Mouse (Mus musculus) G1E (cell line): ENCODE results near the gene Clec2l. TPM values are rescaled to one million over a fixed set of nuclear protein-coding genes. Genes with fewer than 3 reads are reported as not detected.

Experiments
- ATAC-seq: 2 replicates; pipeline ENCODE4 v1.8.0; 2016; ENCODE audit warnings: mild to moderate bottlenecking; ENCODE audit not compliant: insufficient number of reproducible peaks, poor library complexity, low FRiP score, severe bottlenecking; ENCODE audit errors: extremely low read depth
- DNase-seq: peaks from one replicate; pipeline ENCODE4 v3.0.0; 2012; ENCODE audit warnings: low spot score
- H3K27me3 ChIP-seq: 2 replicates; pipeline ENCODE4 v1.6.1; 2012; ENCODE audit warnings: mild to moderate bottlenecking, low read length, inconsistent platforms; ENCODE audit not compliant: insufficient read depth
- H3K36me3 ChIP-seq: replicated peaks from 2 replicates; pipeline ENCODE3; 2012; ENCODE audit warnings: mild to moderate bottlenecking, inconsistent platforms
- H3K4me1 ChIP-seq: 2 replicates; pipeline ENCODE4 v1.6.1; 2012; ENCODE audit warnings: low read depth, low read length, inconsistent platforms, mixed read lengths; ENCODE audit not compliant: insufficient read depth
- H3K4me3 ChIP-seq: 2 replicates; pipeline ENCODE4 v1.5.1; 2012; ENCODE audit warnings: low read depth, mild to moderate bottlenecking, inconsistent platforms, low read length, moderate library complexity, mixed read lengths
- H3K9me3 ChIP-seq: replicated peaks from 2 replicates; pipeline ENCODE4 v1.6.1; 2012; ENCODE audit warnings: inconsistent platforms
- CTCF ChIP-seq: IDR thresholded peaks from 2 replicates; pipeline ENCODE4 v1.5.1; 2012; ENCODE audit warnings: low read depth, low read length, inconsistent platforms, mixed read lengths
- GATA1 ChIP-seq: IDR thresholded peaks from 2 replicates; pipeline ENCODE4 v1.6.1; 2012; ENCODE audit warnings: borderline replicate concordance, low read length, inconsistent platforms, mixed read lengths
- GATA2 ChIP-seq: IDR thresholded peaks from 2 replicates; pipeline ENCODE4 v1.6.1; 2012; ENCODE audit warnings: low read depth, low read length, inconsistent platforms, borderline replicate concordance
- POLR2AphosphoS5 ChIP-seq: IDR thresholded peaks from 2 replicates; pipeline ENCODE4 v1.6.1; 2012; ENCODE audit warnings: low read depth, low read length, inconsistent platforms; ENCODE audit not compliant: insufficient replicate concordance
- TAL1 ChIP-seq: conservative IDR thresholded peaks from 2 replicates; pipeline ENCODE4 v1.6.1; 2012; ENCODE audit warnings: low read depth, low read length, inconsistent platforms, mixed read lengths
- polyA plus RNA-seq: library from polyadenylated mRNA; stranded (reverse); fragments of >175 nt; gene quantifications from 2 replicates; pipeline ENCODE4 v1.2.3, GENCODE M21; 2012
- total RNA-seq, 2 experiments: library from RNA; stranded (forward) in 1 of 2; stranded (reverse) in 1 of 2; fragments of 200-1000 nt in 1 of 2; fragments of >200 nt in 1 of 2; fragmentation: Nextera tagmentation in 1 of 2; gene quantifications; 2 replicates each; pipeline ENCODE4 v1.2.3; 2014 to 2017

Clec2l gene
- total and polyA plus RNA-seq, 3 experiments = not detected

- ATAC-seq (peak; percentile 34; the same call in 1 of the 2 replicates), DNase-seq (peak; percentile 31)
- peaks cover 18% of the 10 kb centered on the region for H3K36me3 ChIP-seq
- no peak for TF ChIP-seq TAL1
- no peak for TF ChIP-seq GATA1
- TF ChIP-seq GATA2 = no peak
- TF ChIP-seq POLR2AphosphoS5 = no peak
- TF ChIP-seq CTCF = no peak
- peaks cover 19% of the 10 kb centered on the region for H3K4me1 ChIP-seq
- H3K9me3 ChIP-seq = no peaks in the 10 kb centered on the region; the same call in 1 of the 2 replicates
- H3K4me3 ChIP-seq = peak within 1 kb of the TSS; percentile 67
- H3K27me3 ChIP-seq = peaks cover 57% of the 10 kb centered on the region
These were observed 25.8 kb upstream of the Clec2l start, which contains the start of gene Klrg2 for GRCm38 (mm10) chr6:38636852-38637618. TSS of gene Klrg2 (minus strand) at chr6:38637242.

- ATAC-seq = no peak
- Histone ChIP-seq H3K4me3 (no peak overlapping the region), H3K9me3 (no peaks in the 10 kb centered on the region; the same call in 1 of the 2 replicates), H3K4me1 (peaks cover 23% of the 10 kb centered on the region), H3K36me3 (no peaks in the 10 kb centered on the region), H3K27me3 (peaks cover 79% of the 10 kb centered on the region)
- DNase-seq = no peak
- TF ChIP-seq TAL1 = no peak
- no peak for TF ChIP-seq CTCF
- TF ChIP-seq GATA2 = no peak
- no peak for TF ChIP-seq POLR2AphosphoS5
- TF ChIP-seq GATA1 = no peak
These were observed 22.5 kb upstream of the Clec2l start for GRCm38 (mm10) chr6:38640401-38640800.

GRCm38 (mm10) chr6:38641228-38641627, 21.6 kb upstream of the Clec2l start:
- Histone ChIP-seq H3K9me3 (no peaks in the 10 kb centered on the region; the same call in 1 of the 2 replicates), H3K27me3 (peaks cover 81% of the 10 kb centered on the region), H3K4me1 (peaks cover 19% of the 10 kb centered on the region), H3K4me3 (no peak overlapping the region), H3K36me3 (no peaks in the 10 kb centered on the region)
- ATAC-seq = no peak
- TF ChIP-seq TAL1 = no peak
- TF ChIP-seq CTCF = no peak
- TF ChIP-seq POLR2AphosphoS5 = no peak
- no peak for TF ChIP-seq GATA1
- no peak for TF ChIP-seq GATA2
- DNase-seq = no peak

- TF ChIP-seq POLR2AphosphoS5 = no peak
- TF ChIP-seq GATA2 = no peak
- TF ChIP-seq TAL1 = no peak
- TF ChIP-seq CTCF = no peak
- Histone ChIP-seq H3K4me1 (peaks cover 15% of the 10 kb centered on the region), H3K27me3 (peaks cover 81% of the 10 kb centered on the region), H3K9me3 (no peaks in the 10 kb centered on the region; the same call in 1 of the 2 replicates), H3K4me3 (no peak overlapping the region), H3K36me3 (no peaks in the 10 kb centered on the region)
- ATAC-seq (no peak), DNase-seq (no peak)
These were observed 21.2 kb upstream of the Clec2l start for GRCm38 (mm10) chr6:38641645-38642044.

- Histone ChIP-seq H3K4me3 (no peak overlapping the region), H3K27me3 (peaks cover 77% of the 10 kb centered on the region), H3K36me3 (no peaks in the 10 kb centered on the region), H3K9me3 (no peaks in the 10 kb centered on the region), H3K4me1 (peaks cover 5% of the 10 kb centered on the region; the same call in 1 of the 2 replicates)
- no peak for DNase-seq
- TF ChIP-seq GATA2 = no peak
- no peak for TF ChIP-seq GATA1
- TF ChIP-seq TAL1 = no peak
- no peak for TF ChIP-seq CTCF
- no peak for TF ChIP-seq POLR2AphosphoS5
- ATAC-seq = no peak
These were observed 20.3 kb upstream of the Clec2l start for GRCm38 (mm10) chr6:38642593-38642992.

GRCm38 (mm10) chr6:38643039-38643438, 19.8 kb upstream of the Clec2l start:
- DNase-seq (no peak), ATAC-seq (no peak)
- H3K27me3 ChIP-seq = peaks cover 77% of the 10 kb centered on the region
- no peaks in the 10 kb centered on the region for H3K9me3 ChIP-seq
- TF ChIP-seq TAL1 (no peak), CTCF (no peak), GATA2 (no peak), GATA1 (no peak), POLR2AphosphoS5 (no peak)
- no peaks in the 10 kb centered on the region for H3K36me3 ChIP-seq
- H3K4me3 ChIP-seq = no peak overlapping the region
- peaks cover 4% of the 10 kb centered on the region; the same call in 1 of the 2 replicates for H3K4me1 ChIP-seq
